Mouse (Mus musculus): ENCODE results near the gene Stat5b.
A peak's percentile ranks its signal among the peaks of the same experiment; 100 is the strongest.

DNA sequence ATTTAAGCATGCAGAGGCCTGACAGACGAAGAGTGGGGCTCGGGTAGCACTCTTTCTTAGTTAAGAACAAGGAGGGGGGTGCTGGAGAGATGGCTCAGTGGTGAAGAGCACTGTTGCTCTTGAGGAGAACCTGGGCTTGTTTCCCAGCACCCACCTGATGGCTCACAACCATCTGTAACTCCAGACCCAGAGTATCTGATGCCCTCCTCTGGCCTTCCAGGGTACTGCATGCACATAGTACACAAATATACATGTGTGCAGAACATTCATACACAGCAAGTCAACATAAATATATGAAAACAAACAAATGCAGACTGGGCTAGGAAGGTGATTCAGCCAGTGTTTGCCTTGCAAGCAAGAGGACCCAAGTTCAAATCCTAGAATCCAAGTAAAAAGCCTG, 39.4 kb downstream of the Stat5b start:
- TF ChIP-seq CTCF (IDR thresholded peaks at IDR 0.05; ENCODE audit: low read depth) (peak; percentile 46), EP300 (optimal IDR thresholded peaks at IDR 0.05) (no peak)
